Mouse (Mus musculus): ENCODE data around the gene Sec61a1.
A peak's percentile ranks its signal among the peaks of the same experiment; 100 is the strongest.

DNA sequence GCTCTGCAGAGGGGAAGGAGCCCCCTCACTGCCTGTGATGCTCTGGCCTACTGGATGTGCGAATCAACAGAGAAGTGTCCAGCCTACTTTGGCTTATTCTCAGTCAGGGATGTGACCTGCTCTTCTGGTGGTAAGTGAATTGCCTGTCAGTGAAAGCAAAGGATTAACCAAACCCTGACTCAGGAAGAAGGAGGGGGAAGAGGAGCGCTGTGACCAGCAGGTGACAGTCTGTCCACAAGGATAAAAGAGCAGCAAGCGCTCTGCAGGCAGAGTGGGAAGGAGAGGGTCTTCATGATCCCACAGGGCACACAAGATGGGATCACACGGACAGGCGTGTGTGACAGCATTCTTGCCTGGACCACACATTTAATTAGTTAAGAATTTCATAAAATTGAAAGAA lies 41.0 kb upstream of the Sec61a1 start:
- TF ChIP-seq CTCF (IDR thresholded peaks at IDR 0.05; ENCODE audit: low read depth) (peak; percentile 38), EP300 (IDR thresholded peaks at IDR 0.05; ENCODE audit: low read depth) (no peak)
